Mouse (Mus musculus) kidney, postnatal 0 days (tissue): ENCODE measurements around the gene 1700013F07Rik. TPM values are rescaled to one million over a fixed set of nuclear protein-coding genes. Genes with fewer than 3 reads are reported as not detected.
A peak's percentile ranks its signal among the peaks of the same experiment; 100 is the strongest.

Experiments used
- ATAC-seq: fragments of 200-750 bp; cut with Nextera tagmentation; replicated peaks from 2 replicates; pipeline ENCODE4 v1.8.0; 2017; ENCODE audit warnings: low read depth, moderate number of reproducible peaks, moderate TSS enrichment, moderate library complexity; ENCODE audit not compliant: low FRiP score
- DNase-seq: peaks from one replicate; pipeline ENCODE4 v3.0.0-alpha.2; 2016; ENCODE audit warnings: low spot score
- H3K27ac ChIP-seq: fragments of 300-500 bp; sonication (generic); 2 replicates; pipeline ENCODE4 v1.5.1; 2014; ENCODE audit warnings: mild to moderate bottlenecking
- H3K27me3 ChIP-seq: fragments of 300-500 bp; sonication (generic); 2 replicates; pipeline ENCODE4 v1.6.1; 2014; ENCODE audit warnings: low read length, mixed read lengths; ENCODE audit not compliant: insufficient read depth
- H3K36me3 ChIP-seq: fragments of 300-500 bp; sonication (generic); 2 replicates; pipeline ENCODE4 v1.6.1; 2014; ENCODE audit warnings: low read length, mixed read lengths; ENCODE audit not compliant: insufficient read depth
- H3K4me1 ChIP-seq: fragments of 300-500 bp; sonication (generic); replicated peaks from 2 replicates; pipeline ENCODE4 v1.6.1; 2014; ENCODE audit warnings: antibody characterized with exemption, low read length, mixed read lengths; ENCODE audit not compliant: insufficient read depth
- H3K4me2 ChIP-seq: fragments of 300-500 bp; sonication (generic); 2 replicates; pipeline ENCODE4 v1.6.1; 2014; ENCODE audit warnings: mild to moderate bottlenecking, low read length, moderate library complexity, mixed read lengths
- H3K4me3 ChIP-seq: fragments of 300-500 bp; sonication (generic); replicated peaks from 2 replicates; pipeline ENCODE4 v1.5.1; 2014; ENCODE audit warnings: low read depth, low read length
- H3K9ac ChIP-seq: fragments of 300-500 bp; sonication (generic); 2 replicates; pipeline ENCODE4 v1.6.1; 2014; ENCODE audit warnings: low read depth, low read length
- H3K9me3 ChIP-seq: fragments of 300-500 bp; sonication (generic); replicated peaks from 2 replicates; pipeline ENCODE4 v1.6.1; 2016; ENCODE audit warnings: low read length, inconsistent platforms, mixed read lengths
- CTCF ChIP-seq: IDR thresholded peaks from 2 replicates; pipeline ENCODE4 v1.5.1; 2016; ENCODE audit warnings: antibody characterized with exemption, low read depth, mild to moderate bottlenecking, moderate library complexity
- WGBS: fragments of 180-500 bp; shearing (Covaris S2); extraction: QIAGEN DNeasy Blood & Tissue Kit; methylation state at CpG from one replicate; pipeline ENCODE4 v1.1.7; 2014; 5-methylcytosine and 5-hydroxymethylcytosine counted together
- polyA plus RNA-seq: library from polyadenylated mRNA; unstranded; fragments of >200 nt; fragmentation: Nextera tagmentation; extraction: Ambion mirVana; gene quantifications from 2 replicates; pipeline ENCODE4 v1.2.1, GENCODE M21; 2015

Gene 1700013F07Rik
- polyA plus RNA-seq, 1 experiment from 2014 or later = not detected

- H3K4me1 ChIP-seq = no peaks in the 10 kb centered on the region
- ATAC-seq (no peak), DNase-seq (no peak)
- H3K36me3 ChIP-seq = no peaks in the 10 kb centered on the region
- H3K4me2 ChIP-seq = no peak overlapping the region
- TF ChIP-seq CTCF = no peak
- H3K27me3 ChIP-seq = no peaks in the 10 kb centered on the region
- H3K9ac ChIP-seq = no peak overlapping the region
- H3K27ac ChIP-seq = no peak overlapping the region
- WGBS = 77% methylated on average over 3 of the region's 3 CpGs
- no peak overlapping the region for H3K4me3 ChIP-seq
- H3K9me3 ChIP-seq = no peaks in the 10 kb centered on the region
These were observed 20.5 kb upstream of the 1700013F07Rik start for GRCm38 (mm10) chr3:108513465-108513864.

DNA sequence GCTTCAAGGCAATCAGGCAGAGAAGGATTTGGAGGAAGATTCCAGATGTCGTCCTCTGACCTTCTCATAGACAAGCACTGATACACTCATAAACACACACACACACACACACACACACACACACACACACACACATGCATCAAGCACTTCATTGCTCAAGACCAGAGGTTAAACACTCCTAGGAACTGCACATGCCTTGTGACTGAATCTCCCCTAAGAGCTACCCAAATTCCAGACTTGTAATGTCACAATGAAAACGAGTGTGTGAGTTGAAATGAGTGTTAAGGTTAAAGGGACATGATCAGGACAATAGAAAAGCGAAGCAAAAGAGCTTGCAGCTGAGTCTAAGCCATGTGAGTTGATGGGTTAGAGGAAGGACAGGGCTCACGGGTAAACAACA, 15.7 kb upstream of the 1700013F07Rik start:
- H3K4me3 ChIP-seq = no peak overlapping the region
- no peaks in the 10 kb centered on the region for H3K9me3 ChIP-seq
- H3K27ac ChIP-seq = no peak overlapping the region
- no peaks in the 10 kb centered on the region for H3K27me3 ChIP-seq
- H3K36me3 ChIP-seq = no peaks in the 10 kb centered on the region
- 52% methylated on average over 4 of the region's 4 CpGs for WGBS
- H3K9ac ChIP-seq = no peak overlapping the region
- H3K4me2 ChIP-seq = no peak overlapping the region
- H3K4me1 ChIP-seq = no peaks in the 10 kb centered on the region
- TF ChIP-seq CTCF = no peak
- DNase-seq (no peak), ATAC-seq (no peak)

- Histone ChIP-seq H3K9ac (no peak overlapping the region), H3K27me3 (no peaks in the 10 kb centered on the region), H3K36me3 (no peaks in the 10 kb centered on the region), H3K4me1 (no peaks in the 10 kb centered on the region), H3K4me2 (no peak overlapping the region), H3K27ac (no peak overlapping the region), H3K9me3 (no peaks in the 10 kb centered on the region), H3K4me3 (no peak overlapping the region)
- ATAC-seq (no peak), DNase-seq (no peak)
- 86% methylated on average over 4 of the region's 4 CpGs for WGBS
- TF ChIP-seq CTCF = no peak
These were observed 10.5 kb upstream of the 1700013F07Rik start for GRCm38 (mm10) chr3:108523415-108523814.

GRCm38 (mm10) chr3:108528489-108528888, 5.5 kb upstream of the 1700013F07Rik start:
- no peak overlapping the region for H3K4me2 ChIP-seq
- no peak overlapping the region for H3K27ac ChIP-seq
- H3K4me3 ChIP-seq = no peak overlapping the region
- H3K9ac ChIP-seq = no peak overlapping the region
- no peaks in the 10 kb centered on the region for H3K27me3 ChIP-seq
- no peaks in the 10 kb centered on the region for H3K4me1 ChIP-seq
- H3K36me3 ChIP-seq = no peaks in the 10 kb centered on the region
- DNase-seq (no peak), ATAC-seq (no peak)
- WGBS = 97% methylated on average over 8 of the region's 8 CpGs
- no peak for TF ChIP-seq CTCF
- no peaks in the 10 kb centered on the region for H3K9me3 ChIP-seq

GRCm38 (mm10) chr3:108533114-108533885, 650 bp upstream of the 1700013F07Rik start:
- H3K9ac ChIP-seq = no peak overlapping the region
- no peak overlapping the region for H3K27ac ChIP-seq
- TF ChIP-seq CTCF = no peak
- no peak overlapping the region for H3K4me2 ChIP-seq
- no peak for ATAC-seq
- H3K4me1 ChIP-seq = no peaks in the 10 kb centered on the region
- peak; percentile 31 for DNase-seq
- H3K4me3 ChIP-seq = no peak overlapping the region
- 51% methylated on average over 9 of the region's 9 CpGs for WGBS
- 0 out of 2 replicates have a peak, but pooled peaks cover 4% of the 10 kb centered on the region for H3K27me3 ChIP-seq
- H3K36me3 ChIP-seq = no peaks in the 10 kb centered on the region
- H3K9me3 ChIP-seq = no peaks in the 10 kb centered on the region

GRCm38 (mm10) chr3:108535896-108536516, 2.1 kb downstream of the 1700013F07Rik start:
- ATAC-seq (no peak), DNase-seq (no peak)
- no peak for TF ChIP-seq CTCF
- Histone ChIP-seq H3K36me3 (no peaks in the 10 kb centered on the region), H3K4me2 (peak overlapping the region; percentile 58), H3K27ac (no peak overlapping the region), H3K4me1 (no peaks in the 10 kb centered on the region), H3K9ac (no peak overlapping the region), H3K9me3 (no peaks in the 10 kb centered on the region), H3K27me3 (0 out of 2 replicates have a peak, but pooled peaks cover 4% of the 10 kb centered on the region), H3K4me3 (peak overlapping the region; percentile 25)
- WGBS = 11% methylated on average over 15 of the region's 15 CpGs
